Mouse (Mus musculus): ENCODE data around the gene Mlxip.

DNA sequence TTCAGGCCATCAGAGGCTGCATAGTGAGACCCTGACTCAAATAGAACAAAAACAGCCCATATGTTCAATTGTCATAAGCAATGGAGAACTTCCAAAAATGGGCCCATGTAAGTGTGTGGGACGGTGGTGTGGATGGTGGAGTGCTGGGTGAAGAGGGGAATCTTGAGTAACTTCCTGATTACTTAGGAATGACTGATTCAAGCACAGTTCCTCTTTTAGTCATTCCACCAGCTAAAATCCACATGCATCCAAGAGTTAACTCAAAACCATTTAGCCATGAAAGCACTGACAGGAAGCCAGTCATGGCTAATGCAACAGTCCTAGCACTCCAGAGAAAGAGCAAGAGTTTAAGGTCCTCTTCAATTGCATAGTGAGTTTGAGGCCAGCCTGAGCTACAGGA lies 33.0 kb downstream of the Mlxip start:
- no peak for TF ChIP-seq CTCF (IDR thresholded peaks at IDR 0.05; ENCODE audit: insufficient read depth, low read length)
- TF ChIP-seq POLR2A (IDR thresholded peaks at IDR 0.05; ENCODE audit: borderline replicate concordance, extremely low read depth, low read depth, low read length): no peak
